Mouse (Mus musculus): ENCODE results near the gene Mtch2.
"Not testable (repeated sequence)": the region's sequence is repeated elsewhere in the genome, so short reads cannot be mapped to it uniquely, and the experiment has no call there.

Gene Mtch2

GRCm38 (mm10) chr2:90861486-90861885, 14.5 kb downstream of the Mtch2 start:
- DNase-seq (ENCODE audit: low read depth in 2 of 2, low spot score in 2 of 2): no peak

- DNase-seq (ENCODE audit: low read depth in 2 of 2, low spot score in 2 of 2): no peak
Measured at GRCm38 (mm10) chr2:90864184-90864583, 17.2 kb downstream of the Mtch2 start.

GRCm38 (mm10) chr2:90866524-90866923, 19.6 kb downstream of the Mtch2 start:
- DNase-seq (ENCODE audit: low read depth in 2 of 2, low spot score in 2 of 2): peak; percentile 64 to 79

GRCm38 (mm10) chr2:90870136-90870601, 23.2 kb downstream of the Mtch2 start:
- no peak for DNase-seq (ENCODE audit: low read depth in 2 of 2, low spot score in 2 of 2)

- DNase-seq (ENCODE audit: low read depth in 2 of 2, low spot score in 2 of 2): no peak
Measured at GRCm38 (mm10) chr2:90871180-90871961, 24.4 kb downstream of the Mtch2 start.

- no peak for DNase-seq (ENCODE audit: low read depth in 2 of 2, low spot score in 2 of 2)
Measured at GRCm38 (mm10) chr2:90874025-90874424, 27.1 kb downstream of the Mtch2 start.

GRCm38 (mm10) chr2:90875239-90875638, 28.3 kb downstream of the Mtch2 start:
- no peak for DNase-seq (ENCODE audit: low read depth in 2 of 2, low spot score in 2 of 2)

GRCm38 (mm10) chr2:90877584-90878259, 30.8 kb downstream of the Mtch2 start:
- DNase-seq (ENCODE audit: low read depth in 2 of 2, low spot score in 2 of 2): no peak

- no peak for DNase-seq (ENCODE audit: low read depth in 2 of 2, low spot score in 2 of 2)
Measured at GRCm38 (mm10) chr2:90879419-90879818, 32.5 kb downstream of the Mtch2 start.

GRCm38 (mm10) chr2:90880144-90880785, 33.3 kb downstream of the Mtch2 start:
- no peak for DNase-seq (ENCODE audit: low read depth in 2 of 2, low spot score in 2 of 2)

- DNase-seq (ENCODE audit: low read depth in 2 of 2, low spot score in 2 of 2): no peak
Measured at GRCm38 (mm10) chr2:90881824-90882223, 34.9 kb downstream of the Mtch2 start.

GRCm38 (mm10) chr2:90885218-90886041, 38.5 kb downstream of the Mtch2 start, which contains the start of gene C1qtnf4:
TSS of gene C1qtnf4 (plus strand) at chr2:90885860.
- DNase-seq (ENCODE audit: low read depth in 2 of 2, low spot score in 2 of 2): no peak

GRCm38 (mm10) chr2:90886436-90886835, 39.5 kb downstream of the Mtch2 start:
- no peak for DNase-seq (ENCODE audit: low read depth in 2 of 2, low spot score in 2 of 2)

- DNase-seq (ENCODE audit: low read depth in 2 of 2, low spot score in 2 of 2): no peak
Measured at GRCm38 (mm10) chr2:90887627-90888026, 40.7 kb downstream of the Mtch2 start.

- peak; percentile 13 to 26 for DNase-seq (ENCODE audit: low read depth in 2 of 2, low spot score in 2 of 2)
Measured at GRCm38 (mm10) chr2:90889550-90890548, 42.9 kb downstream of the Mtch2 start.

GRCm38 (mm10) chr2:90893673-90894298, 46.8 kb downstream of the Mtch2 start:
- no peak for DNase-seq (ENCODE audit: low read depth in 2 of 2, low spot score in 2 of 2)

GRCm38 (mm10) chr2:90894299-90894677, 47.3 kb downstream of the Mtch2 start:
- DNase-seq (ENCODE audit: low read depth in 2 of 2, low spot score in 2 of 2): not testable (repeated sequence)

GRCm38 (mm10) chr2:90903398-90903797, 56.4 kb downstream of the Mtch2 start:
- DNase-seq (ENCODE audit: low read depth in 2 of 2, low spot score in 2 of 2): no peak
